Mouse (Mus musculus): Measurements from ENCODE around the gene Nrxn1.

The Nrxn1 gene

GRCm38 (mm10) chr17:90435836-90436235 lies 657.0 kb downstream of the Nrxn1 start:
- no peak for DNase-seq (ENCODE audit: low spot score)

- no peak for DNase-seq (ENCODE audit: low spot score)
These were observed 657.5 kb downstream of the Nrxn1 start for GRCm38 (mm10) chr17:90435371-90435770.

DNA sequence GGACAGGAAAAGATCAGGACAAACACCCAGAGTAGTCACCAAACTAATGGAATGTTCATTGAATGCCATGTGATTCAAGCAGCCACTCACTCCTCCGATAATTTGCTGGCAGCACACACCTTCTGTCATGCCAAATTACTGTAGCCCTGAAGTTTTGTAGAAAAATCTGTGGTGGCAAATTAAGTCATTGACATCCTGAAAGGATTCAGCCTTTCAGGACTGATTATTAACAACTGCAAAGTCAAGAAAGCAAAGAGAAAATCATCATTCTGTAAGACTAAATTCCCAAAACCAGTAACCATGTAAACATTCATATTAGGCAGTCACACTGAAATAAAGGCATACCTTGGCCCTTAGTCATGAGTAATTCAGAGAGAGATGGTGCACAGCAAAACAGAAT lies 662.7 kb downstream of the Nrxn1 start:
- DNase-seq (ENCODE audit: low spot score), result no peak

DNA sequence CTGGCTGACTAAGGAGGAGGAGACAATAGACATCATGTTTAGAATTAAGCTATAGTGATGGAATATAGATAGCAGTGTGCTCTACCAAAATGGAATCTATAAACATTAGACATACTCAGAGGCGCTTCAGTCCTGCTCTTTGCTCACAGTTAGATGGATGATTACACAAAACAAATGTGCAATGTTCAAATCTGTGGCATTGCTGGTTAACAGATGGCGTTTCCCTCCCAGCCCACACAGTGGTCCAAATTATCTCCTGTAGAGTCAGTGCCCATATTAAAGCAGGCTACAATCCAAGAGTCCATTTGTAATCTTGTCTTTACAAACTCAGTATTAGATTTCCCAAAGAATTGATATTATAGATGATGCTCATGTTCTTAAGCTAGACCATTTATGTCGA lies 666.9 kb downstream of the Nrxn1 start:
- DNase-seq (ENCODE audit: low spot score), result no peak

DNA sequence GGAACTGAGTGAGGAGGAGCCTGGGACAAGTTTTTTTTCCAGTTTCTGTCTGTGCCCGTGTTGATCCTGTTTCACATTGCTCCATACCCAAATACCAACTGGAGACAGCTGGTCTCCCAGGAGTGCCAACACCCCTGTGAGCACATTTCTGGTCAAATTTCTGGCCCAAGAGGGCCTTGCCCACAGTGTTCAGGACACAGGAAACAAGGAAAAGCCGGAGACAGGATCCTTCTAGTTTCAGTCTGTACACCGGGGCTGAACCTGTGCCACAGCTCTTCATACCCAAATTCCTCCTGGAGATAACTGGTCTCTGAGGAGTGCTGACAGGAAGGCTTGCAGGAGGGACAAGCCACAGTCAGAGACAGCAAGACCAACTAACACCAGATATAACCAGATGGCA lies 670.3 kb downstream of the Nrxn1 start:
- DNase-seq (ENCODE audit: low spot score), result no peak

- no peak for DNase-seq (ENCODE audit: low spot score)
These were observed 672.1 kb downstream of the Nrxn1 start for GRCm38 (mm10) chr17:90420757-90421156.

DNA sequence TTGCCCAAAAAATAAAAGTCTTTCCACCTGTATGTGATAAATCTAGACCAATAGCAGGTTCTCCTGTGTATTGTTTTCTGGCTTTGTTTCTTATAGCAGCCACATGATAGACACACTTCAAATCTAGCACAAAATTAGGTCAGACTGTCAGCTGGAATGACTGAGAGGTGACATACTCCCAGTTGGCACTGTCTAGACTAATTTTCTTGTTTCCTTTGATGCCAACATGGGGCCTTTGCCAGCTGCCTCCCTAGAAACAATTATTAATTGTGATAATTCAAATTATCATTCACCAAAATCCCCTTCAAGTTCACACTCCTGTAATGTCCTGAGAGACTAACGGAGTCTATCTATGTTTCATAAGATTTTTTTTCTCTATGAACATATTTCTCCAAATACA lies 673.3 kb downstream of the Nrxn1 start:
- no peak for DNase-seq (ENCODE audit: low spot score)

DNA sequence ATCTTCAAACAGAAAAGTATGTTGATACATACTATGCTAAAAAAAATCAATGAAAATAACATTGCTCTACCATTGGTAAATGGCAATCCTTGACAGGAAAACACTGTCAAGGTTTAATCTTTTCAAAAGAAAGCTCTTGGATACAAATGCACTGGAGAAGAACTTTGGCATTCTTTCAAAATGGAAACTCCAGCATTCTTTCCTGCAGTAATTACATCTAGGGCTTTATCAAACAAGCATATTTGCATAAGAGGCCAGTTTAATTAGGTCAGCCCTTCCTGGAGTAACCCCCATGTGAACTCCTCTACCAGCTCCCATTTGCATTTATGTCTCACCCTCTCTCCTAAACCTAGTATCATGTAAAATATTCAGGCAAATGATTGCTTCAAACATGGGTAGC lies 696.5 kb downstream of the Nrxn1 start:
- DNase-seq (ENCODE audit: low spot score), result no peak

GRCm38 (mm10) chr17:90394606-90395005 lies 698.3 kb downstream of the Nrxn1 start:
- DNase-seq (ENCODE audit: low spot score), result no peak

DNA sequence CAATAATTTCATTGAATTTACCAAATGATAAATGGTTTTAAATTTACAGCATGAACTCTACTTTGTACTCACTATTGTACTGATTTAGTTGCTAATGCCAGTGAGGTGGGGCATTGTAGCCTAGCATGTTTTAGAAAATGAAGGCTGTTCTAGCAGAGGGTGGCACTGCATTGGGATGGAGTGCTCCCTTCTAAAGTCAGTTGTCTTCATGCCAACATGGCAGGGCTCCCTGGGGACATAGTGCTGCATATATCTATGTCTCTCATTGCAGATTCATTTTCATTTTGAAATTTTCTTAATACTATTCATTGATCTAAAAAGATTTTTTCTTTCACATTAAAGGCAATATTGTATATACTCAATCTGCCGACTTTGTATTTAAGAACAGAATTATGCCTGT lies 700.1 kb downstream of the Nrxn1 start:
- DNase-seq (ENCODE audit: low spot score), result no peak

DNA sequence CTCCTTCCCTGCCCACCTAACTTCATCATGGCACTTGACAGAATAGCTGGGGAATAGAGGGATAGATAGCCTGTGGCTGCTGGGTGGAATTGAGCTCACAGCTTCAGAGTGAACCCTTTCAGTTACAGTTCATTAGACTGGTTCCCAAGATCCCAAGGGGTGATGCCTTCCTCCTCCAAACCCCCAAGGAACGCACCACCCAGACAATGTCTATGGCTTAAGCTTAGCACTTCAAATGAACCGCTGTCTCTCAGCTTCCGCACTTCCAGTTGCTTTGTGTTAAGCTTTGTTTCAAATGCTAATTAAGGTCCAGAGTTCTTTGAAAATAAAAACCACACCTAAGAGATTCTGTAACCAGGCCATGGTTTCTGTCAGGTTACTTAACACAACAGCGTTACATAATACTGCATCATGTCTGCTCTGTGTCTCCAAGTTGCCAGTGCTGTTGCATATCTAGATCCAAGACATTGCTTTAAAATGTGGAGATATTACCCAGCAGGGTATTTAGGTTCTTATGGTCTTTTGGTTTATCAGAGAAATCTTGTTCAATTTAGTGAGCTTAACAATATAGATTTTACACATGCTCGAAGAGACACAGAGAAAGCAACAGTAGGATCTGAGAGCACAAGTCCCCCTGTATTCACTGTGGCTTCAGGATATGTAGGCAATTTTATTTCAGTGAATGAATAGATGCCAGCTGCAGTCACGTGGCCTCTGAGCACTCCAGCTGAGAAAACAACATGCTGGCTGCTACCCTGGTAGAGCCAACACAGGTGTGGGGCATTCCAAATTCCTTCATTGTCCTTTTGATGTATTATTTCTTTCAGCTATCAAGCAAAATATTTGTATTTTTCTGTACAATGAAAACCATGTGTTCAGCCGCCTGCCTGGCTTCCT lies 702.3 kb downstream of the Nrxn1 start:
- DNase-seq (ENCODE audit: low spot score), result peak; percentile 32

DNA sequence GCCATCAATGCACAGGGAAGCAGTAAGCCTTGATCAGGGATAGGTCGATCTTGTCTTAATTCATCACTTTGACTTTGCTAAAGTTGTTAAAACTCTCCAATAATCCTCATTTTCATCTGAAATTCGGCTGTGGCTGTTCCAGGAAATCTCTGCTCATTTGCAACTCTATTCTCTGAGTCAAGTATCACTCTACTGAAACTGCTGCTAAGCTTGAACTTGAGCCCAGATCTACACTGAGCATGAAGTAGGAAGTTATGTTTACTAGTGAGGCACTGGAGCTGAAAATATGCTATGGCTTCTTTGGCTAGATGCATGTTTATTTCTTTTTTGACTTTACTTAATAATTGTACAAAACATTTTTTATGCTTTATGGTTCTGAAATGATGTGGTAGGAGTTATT lies 708.0 kb downstream of the Nrxn1 start:
- no peak for DNase-seq (ENCODE audit: low spot score)

DNA sequence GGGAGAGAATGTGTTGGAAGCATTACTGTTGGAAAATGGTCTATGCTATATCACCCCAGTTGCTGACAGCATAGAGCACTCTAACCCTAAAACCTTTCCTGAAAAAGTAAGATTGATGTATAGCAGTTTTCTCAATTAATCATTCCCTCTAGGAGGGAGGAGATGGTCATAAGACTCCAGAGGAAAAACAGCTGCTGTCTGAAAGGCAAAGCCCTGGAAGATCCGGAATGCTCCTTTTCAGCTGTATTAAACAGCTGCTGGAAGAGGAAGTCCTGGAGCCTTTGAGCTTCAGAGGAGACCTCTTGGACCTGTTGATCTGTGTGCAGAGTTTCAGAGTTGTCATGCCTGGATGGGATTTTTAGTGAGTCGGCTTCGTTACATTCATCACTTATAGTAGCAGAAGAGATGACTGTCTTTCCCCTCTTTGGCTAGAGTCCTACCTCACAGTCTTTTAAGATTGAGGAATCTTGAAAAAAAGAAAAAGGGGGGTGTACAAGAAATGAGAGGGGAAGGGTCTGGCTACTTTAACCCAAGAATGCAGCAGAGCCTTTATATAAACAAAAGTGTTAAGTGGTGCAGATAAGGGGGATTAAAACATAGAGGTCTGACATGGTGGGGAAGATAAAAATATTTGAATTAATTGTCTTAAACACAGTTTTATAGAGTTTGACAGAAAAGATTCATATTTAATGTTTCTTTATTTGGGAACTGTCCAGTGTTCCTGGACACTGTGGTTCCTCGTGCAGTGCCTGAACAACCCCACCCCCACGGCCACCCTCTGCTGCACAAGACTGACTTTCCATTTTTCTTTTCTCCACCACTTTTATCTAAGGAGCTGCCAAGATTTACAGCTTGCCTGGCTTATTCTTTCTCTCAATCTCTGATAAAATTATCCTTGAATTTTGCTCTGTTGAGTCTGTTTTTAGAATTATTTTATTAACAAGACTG lies 710.1 kb downstream of the Nrxn1 start:
- DNase-seq (ENCODE audit: low spot score), result peak; percentile 24

DNA sequence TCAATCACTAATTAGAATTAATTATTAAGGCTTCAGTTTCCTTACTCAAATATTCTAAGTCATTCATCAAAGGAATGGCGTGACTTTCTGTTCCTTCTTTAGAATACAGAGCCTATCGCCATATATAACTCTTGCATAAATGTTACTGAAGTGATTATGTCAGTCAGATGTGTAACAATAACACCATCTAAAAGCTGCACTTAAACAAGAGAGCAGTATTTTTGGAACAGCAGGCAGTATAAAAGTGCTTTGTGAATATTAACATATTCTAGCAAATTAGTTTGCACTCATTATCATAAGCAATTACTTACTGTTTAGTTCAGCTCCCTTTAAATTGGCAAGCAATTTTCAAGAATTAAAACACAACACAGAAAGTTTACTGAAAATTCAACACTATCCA lies 716.3 kb downstream of the Nrxn1 start:
- no peak for DNase-seq (ENCODE audit: low spot score)

DNA sequence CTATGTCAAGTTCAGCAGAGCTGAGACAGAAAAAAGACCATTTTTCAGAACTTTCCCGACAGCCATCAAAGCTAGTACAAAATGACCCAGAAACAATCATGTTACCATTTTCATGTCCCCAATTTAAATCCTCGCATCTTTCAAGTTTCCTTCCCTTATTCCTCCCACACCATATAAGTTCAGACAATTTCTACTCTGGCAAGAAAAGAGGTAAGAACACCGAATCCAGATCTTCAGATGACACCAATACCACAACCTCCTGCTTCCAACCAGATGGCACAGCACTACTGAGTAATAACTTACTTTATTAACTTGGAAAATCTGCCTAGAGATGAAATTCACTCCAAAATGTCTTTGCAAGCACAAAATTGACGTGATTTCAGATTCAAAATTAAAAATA lies 730.7 kb downstream of the Nrxn1 start:
- DNase-seq (ENCODE audit: low spot score), result no peak

GRCm38 (mm10) chr17:90349385-90350095 lies 743.3 kb downstream of the Nrxn1 start:
- no peak for DNase-seq (ENCODE audit: low spot score)

DNA sequence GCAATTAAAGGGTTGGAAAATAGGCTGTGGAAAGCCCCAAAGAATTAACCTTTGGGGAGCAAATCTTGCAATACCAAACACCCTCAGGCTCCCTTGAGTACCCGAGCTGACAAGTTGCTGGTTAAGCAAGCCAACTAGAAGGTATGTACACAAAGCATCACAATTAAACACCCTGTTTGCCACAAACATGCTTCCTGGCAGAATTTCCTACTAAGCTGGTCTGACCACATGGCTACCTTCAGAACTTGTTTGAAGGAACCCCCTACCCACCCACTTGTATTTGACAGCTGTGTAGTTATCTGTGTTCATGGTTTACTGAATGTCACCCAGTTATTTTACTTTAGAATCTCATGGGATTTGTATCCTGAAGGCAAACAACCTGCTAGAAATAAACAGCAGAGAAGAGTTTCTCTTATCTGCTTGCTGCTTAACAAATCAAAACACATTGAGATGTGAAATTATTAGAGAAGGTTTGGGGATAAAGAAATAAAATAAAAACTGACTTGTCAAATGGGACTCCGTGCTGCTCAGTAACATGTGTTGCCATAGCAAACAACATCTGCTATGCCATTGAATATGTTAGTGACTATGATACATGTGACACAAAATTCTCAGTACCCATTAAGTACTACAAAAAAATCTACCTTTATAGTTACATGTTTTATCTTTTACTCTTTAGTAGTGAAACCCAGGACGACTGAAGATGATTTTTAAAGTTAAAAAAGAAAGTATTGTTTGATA lies 746.0 kb downstream of the Nrxn1 start:
- DNase-seq (ENCODE audit: low spot score), result no peak

- DNase-seq (ENCODE audit: low spot score), result no peak
These were observed 759.4 kb downstream of the Nrxn1 start for GRCm38 (mm10) chr17:90333445-90333844.

DNA sequence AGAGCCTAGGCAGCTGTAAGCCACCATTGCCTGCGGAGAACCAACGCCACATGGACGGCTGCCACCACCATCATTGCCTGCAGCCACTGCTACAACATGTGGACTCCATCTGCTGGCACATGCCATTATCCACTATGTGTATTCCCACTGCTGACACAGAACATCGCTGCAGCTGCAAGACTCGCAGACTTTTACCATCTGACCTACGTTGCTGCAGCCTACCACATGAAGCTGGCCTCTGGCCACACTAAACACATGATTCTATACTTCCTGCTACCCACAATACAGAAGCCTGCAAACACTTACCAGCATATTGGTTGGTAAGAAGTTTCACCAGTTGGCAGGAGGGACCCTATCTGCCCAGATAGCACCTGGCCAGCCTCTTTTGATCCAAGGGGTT lies 769.2 kb downstream of the Nrxn1 start:
- DNase-seq (ENCODE audit: low spot score), result no peak

DNA sequence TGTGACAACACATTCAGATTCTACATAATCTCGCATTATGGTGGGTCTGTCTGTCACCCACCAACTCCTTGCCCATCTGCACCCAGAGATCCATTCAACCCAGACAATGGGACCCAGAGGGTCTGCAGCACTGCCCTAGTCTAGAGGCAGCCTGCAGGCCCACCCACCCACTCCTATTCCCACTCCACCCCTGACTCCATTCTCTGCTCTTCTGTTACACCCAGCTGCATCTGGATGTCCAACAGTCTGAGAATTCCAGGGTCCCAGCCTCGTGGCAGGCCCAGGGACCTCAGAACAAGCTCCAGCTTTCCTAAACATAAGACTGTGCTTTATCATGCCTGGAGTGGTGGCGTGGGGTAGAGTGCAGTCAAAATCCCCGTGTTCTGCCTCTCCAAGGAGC lies 820.6 kb downstream of the Nrxn1 start:
- DNase-seq (ENCODE audit: low spot score), result no peak

- DNase-seq (ENCODE audit: low spot score), result no peak
These were observed 821.7 kb downstream of the Nrxn1 start for GRCm38 (mm10) chr17:90271165-90271564.

- DNase-seq (ENCODE audit: low spot score), result no peak
These were observed 823.7 kb downstream of the Nrxn1 start for GRCm38 (mm10) chr17:90269143-90269542.

All from embryo, embryonic 10.5 days (tissue).